Mouse (Mus musculus): ENCODE data around the gene Dnajc27.

The Dnajc27 gene

DNA sequence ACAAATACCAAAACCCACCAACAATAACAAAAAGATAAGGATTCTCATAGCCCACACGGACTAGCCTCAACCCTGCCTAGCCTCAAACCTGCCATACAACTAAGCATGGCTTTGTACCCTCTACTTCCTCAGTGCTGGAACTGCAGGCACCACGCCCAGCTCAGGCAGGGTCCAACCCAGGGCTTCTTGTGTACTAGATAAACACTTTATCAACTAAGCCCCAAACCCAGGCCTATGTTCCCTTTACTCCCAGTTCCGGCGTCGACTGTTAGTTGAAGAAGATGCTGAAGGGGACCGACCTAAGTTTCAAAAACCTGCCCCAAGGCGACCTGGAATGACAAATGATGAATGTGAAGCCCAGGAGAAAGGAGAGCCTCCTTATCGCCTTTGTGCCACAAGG is 16.4 kb upstream of the Dnajc27 start:
- Histone ChIP-seq H3K27me3 (ENCODE audit: control insufficient read depth, insufficient read depth, low read length, poor library complexity, severe bottlenecking) (no peaks in the 10 kb centered on the region; the same call in 1 of the 2 replicates), H3K36me3 (ENCODE audit: control insufficient read depth, insufficient read depth, low read length, poor library complexity, severe bottlenecking) (no peaks in the 10 kb centered on the region)
- DNase-seq (ENCODE audit: low read depth, low spot score), result no peak

DNA sequence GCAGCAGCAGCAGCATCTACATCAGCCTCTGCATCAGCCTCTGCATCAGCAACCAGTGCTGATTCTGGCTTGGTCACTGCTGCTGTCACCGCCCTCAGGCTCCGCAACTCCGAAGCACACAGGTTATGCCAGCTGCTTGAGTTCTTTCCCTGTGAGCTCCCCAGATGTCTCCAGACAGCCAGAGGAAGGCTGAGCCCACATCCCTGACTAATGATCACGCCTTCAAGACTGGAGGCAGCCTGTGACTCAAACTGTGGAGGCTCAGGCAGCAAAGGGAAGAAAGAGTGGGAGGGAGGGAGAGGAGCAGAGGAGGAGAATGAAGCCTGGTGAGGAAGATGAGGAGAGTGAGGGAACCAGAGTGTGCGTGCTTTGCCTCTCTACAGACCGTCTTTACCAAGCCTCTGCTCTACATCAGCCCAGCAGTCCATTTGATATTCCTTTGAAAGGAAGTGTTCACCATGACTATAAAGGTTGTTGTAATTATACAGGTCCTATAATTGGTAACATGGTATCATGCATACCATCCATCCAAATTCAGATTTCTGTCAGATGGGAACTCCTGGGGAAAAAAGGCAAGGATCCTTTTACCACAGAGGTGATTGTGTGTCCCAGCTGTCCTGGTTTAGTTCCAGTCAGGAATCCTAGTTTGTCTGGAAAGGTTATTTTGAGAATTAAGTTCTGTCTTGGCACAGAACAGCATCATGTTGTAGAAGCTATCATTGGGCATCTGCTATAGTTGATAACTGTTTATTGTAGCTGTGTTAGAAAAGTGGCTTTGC is 15.5 kb upstream of the Dnajc27 start:
- Histone ChIP-seq H3K27me3 (ENCODE audit: control insufficient read depth, insufficient read depth, low read length, poor library complexity, severe bottlenecking) (no peaks in the 10 kb centered on the region), H3K36me3 (ENCODE audit: control insufficient read depth, insufficient read depth, low read length, poor library complexity, severe bottlenecking) (no peaks in the 10 kb centered on the region)
- no peak for DNase-seq (ENCODE audit: low read depth, low spot score)

DNA sequence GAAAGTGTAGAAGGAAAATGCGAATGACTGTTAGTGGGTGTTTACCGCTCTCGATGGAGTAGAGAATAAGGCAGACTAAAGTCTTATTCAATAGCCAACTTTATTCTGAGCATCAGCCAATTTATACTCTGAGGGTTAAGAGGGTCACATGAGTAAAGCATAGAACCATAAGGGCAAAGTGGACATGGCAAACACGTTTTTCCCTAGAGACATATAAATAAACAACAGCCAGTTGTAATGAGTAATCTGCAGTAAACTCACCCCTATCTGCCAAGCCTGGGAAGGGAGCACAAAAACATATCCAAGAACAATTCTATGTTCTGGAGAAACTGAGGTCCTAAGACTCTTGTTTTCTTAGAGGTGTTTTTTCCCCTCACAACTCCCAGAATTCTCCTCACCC is 13.8 kb upstream of the Dnajc27 start:
- Histone ChIP-seq H3K36me3 (ENCODE audit: control insufficient read depth, insufficient read depth, low read length, poor library complexity, severe bottlenecking) (no peaks in the 10 kb centered on the region), H3K27me3 (ENCODE audit: control insufficient read depth, insufficient read depth, low read length, poor library complexity, severe bottlenecking) (no peaks in the 10 kb centered on the region)
- no peak for DNase-seq (ENCODE audit: low read depth, low spot score)

DNA sequence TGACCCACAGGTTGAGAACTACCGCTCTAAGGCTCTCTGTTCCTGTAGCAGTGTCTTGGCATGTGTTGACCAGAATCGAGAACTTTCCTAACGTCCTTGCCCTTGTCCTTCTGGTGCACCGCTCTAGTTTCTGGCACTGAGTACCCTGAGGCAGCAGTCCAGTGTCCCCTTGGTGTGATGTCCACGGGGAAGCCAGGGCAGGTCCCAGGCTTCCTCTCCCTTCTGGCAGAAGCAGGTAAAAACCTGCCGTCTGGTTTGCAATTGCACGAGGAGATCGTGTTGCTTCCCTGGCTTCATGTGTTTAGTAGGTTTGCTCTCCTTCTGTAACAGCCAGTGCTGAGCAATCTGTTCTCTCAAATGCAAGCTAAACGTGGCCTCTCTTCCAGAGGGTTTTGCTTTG is 10.7 kb upstream of the Dnajc27 start:
- no peaks in the 10 kb centered on the region for H3K27me3 ChIP-seq (ENCODE audit: control insufficient read depth, insufficient read depth, low read length, poor library complexity, severe bottlenecking)
- H3K36me3 ChIP-seq (ENCODE audit: control insufficient read depth, insufficient read depth, low read length, poor library complexity, severe bottlenecking), result no peaks in the 10 kb centered on the region
- DNase-seq (ENCODE audit: low read depth, low spot score), result no peak

DNA sequence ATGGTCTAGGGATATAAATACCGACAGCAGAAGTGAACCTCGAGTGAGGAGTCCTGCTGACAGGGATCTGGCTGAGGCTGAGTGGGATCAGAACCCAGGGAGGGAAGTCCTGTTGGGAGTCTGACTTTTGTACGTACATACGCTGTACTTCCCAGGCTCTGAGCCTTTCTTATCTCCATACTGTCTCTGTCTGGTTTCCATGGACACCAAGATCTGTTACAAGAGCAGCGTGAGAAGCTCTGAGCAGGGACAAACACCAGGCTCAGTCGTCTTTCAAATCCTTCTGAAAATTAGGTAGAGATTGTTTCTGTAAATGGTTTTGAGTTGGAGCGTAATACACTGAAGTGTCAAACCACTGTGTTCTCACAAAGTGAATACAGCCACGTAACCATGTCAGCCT is 7.0 kb upstream of the Dnajc27 start:
- Histone ChIP-seq H3K27me3 (ENCODE audit: control insufficient read depth, insufficient read depth, low read length, poor library complexity, severe bottlenecking) (no peaks in the 10 kb centered on the region), H3K36me3 (ENCODE audit: control insufficient read depth, insufficient read depth, low read length, poor library complexity, severe bottlenecking) (no peaks in the 10 kb centered on the region)
- no peak for DNase-seq (ENCODE audit: low read depth, low spot score)

DNA sequence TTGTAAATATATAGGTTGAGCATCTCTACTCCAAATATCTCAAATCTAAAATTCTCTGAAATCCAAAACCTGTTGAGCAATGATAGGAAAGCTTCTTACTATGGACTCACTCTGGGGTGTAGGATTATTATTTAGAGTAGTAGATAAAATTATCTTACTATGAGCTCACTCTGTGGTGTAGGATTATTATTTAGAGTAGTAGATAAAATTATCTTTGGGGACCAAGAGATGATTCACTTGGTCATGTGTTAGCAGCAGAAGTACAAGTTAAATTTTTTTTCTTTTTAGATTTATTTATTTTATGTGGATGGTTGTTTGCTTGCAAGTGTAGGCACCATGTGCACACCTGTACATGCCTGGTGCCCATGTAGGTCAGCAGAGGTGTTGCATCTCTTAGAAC is 6.0 kb upstream of the Dnajc27 start:
- DNase-seq (ENCODE audit: low read depth, low spot score), result no peak
- H3K27me3 ChIP-seq (ENCODE audit: control insufficient read depth, insufficient read depth, low read length, poor library complexity, severe bottlenecking), result no peaks in the 10 kb centered on the region
- H3K36me3 ChIP-seq (ENCODE audit: control insufficient read depth, insufficient read depth, low read length, poor library complexity, severe bottlenecking), result no peaks in the 10 kb centered on the region

DNA sequence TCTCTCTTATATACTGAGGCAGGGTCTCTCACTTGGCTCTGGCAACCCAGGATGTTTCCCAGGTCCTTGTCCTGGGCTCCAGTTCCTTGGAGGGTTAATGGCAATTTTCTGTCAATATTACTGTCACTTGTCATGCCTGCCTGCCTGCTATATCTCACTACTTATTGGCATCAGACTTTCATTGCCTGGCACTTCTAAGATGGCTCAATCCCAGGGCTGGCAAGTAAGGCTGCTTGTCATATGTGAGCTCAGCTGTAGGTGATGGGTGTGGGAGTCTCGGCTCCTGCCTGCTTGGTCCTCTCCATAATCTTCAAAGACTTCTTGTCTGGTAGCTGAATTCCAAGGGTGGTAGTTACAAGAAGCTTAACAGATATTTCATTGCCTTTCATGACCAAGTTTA is 4.3 kb upstream of the Dnajc27 start:
- H3K36me3 ChIP-seq (ENCODE audit: control insufficient read depth, insufficient read depth, low read length, poor library complexity, severe bottlenecking), result no peaks in the 10 kb centered on the region

DNA sequence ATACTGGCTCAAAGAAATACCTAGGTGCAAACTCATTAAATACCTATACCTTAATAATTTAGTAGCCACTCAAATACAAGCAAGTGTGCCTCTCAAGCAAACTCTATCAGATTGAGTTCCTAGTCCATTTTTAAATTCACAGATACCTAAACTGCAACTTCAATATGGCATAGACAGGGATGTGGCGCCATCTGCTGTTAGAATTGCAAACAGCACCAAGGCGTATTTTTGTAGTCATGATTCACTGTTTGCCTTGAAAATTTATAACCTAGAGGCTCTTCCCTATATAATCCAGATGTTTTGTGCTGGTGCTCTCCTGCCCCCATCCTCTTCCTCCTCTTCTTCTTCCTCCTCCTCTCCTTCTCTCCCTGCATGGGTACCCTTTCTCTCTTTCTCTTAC is 2.1 kb upstream of the Dnajc27 start:
- no peaks in the 10 kb centered on the region for H3K36me3 ChIP-seq (ENCODE audit: control insufficient read depth, insufficient read depth, low read length, poor library complexity, severe bottlenecking)
- peak; percentile 87 for DNase-seq (ENCODE audit: low read depth, low spot score)

More for the DNA sequence above, 4.3 kb upstream of the Dnajc27 start:
- DNase-seq (ENCODE audit: low read depth, low spot score), result no peak
- H3K27me3 ChIP-seq (ENCODE audit: control insufficient read depth, insufficient read depth, low read length, poor library complexity, severe bottlenecking), result no peaks in the 10 kb centered on the region

DNA sequence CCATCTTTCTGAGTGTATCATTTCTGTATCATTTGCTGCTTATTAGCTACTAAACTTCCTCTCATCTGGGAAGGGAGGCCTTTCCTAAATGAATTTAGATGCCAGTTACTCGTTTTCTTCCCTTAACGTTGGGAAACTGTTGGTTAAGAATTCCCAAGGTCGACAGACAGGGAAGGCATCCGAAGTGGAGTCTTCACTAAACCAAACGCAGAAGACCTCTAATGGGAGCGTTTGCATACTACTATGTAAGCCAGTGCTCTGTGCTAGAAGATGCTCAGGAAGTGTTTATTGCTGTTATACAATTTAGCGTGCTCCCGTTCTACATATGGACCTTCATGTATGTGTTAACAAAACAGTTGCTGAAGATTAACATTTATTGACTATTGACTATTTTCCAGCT is 1.1 kb downstream of the Dnajc27 start:
- Histone ChIP-seq H3K36me3 (ENCODE audit: control insufficient read depth, insufficient read depth, low read length, poor library complexity, severe bottlenecking) (no peaks in the 10 kb centered on the region), H3K27me3 (ENCODE audit: control insufficient read depth, insufficient read depth, low read length, poor library complexity, severe bottlenecking) (no peaks in the 10 kb centered on the region)
- no peak for DNase-seq (ENCODE audit: low read depth, low spot score)

More for the DNA sequence above, 2.1 kb upstream of the Dnajc27 start:
- H3K27me3 ChIP-seq (ENCODE audit: control insufficient read depth, insufficient read depth, low read length, poor library complexity, severe bottlenecking), result no peaks in the 10 kb centered on the region

DNA sequence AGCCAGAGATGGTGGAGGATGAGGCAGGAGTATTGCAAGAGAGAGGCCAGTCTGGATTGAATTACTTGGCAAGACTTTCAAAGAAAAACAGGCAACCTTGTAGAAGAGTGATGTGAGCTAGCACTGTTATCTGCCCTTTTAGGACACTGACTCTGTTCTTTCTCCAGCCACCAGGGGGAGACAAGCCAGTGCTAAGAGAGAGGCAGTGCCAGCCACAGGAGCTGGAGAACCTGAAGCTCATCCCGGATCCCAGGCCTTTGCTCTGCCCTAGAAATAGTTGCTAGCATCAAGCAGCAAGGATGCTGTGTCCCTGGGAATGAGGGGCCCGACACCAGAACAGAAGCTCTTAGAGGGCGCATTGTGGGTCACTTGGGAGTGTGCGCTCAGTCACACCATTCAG is 25.0 kb downstream of the Dnajc27 start:
- peak; percentile 62 for DNase-seq (ENCODE audit: low read depth, low spot score)
- H3K36me3 ChIP-seq (ENCODE audit: control insufficient read depth, insufficient read depth, low read length, poor library complexity, severe bottlenecking), result peaks cover 2% of the 10 kb centered on the region; the same call in 1 of the 2 replicates

DNA sequence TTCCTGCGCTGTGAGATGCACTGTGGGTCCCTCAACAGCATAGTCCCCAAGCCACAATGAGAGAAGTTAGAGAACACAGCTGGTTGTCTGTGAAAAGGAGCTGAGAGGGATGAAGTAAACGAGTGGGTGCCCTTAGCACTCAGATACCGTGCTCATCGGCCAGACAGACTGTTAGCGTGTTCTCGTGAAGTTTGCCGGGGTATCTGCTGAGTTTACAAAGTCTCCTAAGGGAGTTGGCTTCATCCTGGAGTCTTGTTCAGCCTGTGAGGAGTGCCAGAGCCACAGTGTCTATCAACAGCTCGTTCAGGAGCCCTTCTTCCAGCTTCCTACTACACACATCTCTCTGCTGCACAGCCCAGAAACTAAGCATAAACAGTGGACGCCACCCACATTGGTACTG is 33.7 kb downstream of the Dnajc27 start:
- no peak for DNase-seq (ENCODE audit: low read depth, low spot score)
- no peaks in the 10 kb centered on the region for H3K36me3 ChIP-seq (ENCODE audit: control insufficient read depth, insufficient read depth, low read length, poor library complexity, severe bottlenecking)
- no peaks in the 10 kb centered on the region for H3K27me3 ChIP-seq (ENCODE audit: control insufficient read depth, insufficient read depth, low read length, poor library complexity, severe bottlenecking)

More for the DNA sequence above, 25.0 kb downstream of the Dnajc27 start:
- no peaks in the 10 kb centered on the region for H3K27me3 ChIP-seq (ENCODE audit: control insufficient read depth, insufficient read depth, low read length, poor library complexity, severe bottlenecking)

DNA sequence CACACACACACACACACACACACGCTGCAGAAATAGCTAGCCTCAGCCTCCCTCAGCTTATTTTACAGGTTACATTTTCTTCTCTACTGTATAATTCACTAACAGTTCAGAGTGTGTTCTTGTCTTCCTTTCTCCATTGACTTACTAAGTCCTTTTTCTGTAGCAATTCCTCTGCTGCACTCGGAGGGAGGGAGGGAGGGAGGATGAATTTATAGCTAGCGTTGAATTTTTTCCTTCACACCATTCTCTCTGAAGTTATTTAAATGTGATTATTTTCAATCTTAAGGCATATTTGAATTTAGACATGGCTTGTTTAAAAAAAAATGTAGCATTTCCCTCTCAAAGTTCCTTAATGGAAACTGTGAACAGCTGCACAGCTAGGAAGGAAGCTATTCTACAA is 34.8 kb downstream of the Dnajc27 start:
- Histone ChIP-seq H3K27me3 (ENCODE audit: control insufficient read depth, insufficient read depth, low read length, poor library complexity, severe bottlenecking) (no peaks in the 10 kb centered on the region), H3K36me3 (ENCODE audit: control insufficient read depth, insufficient read depth, low read length, poor library complexity, severe bottlenecking) (no peaks in the 10 kb centered on the region)
- DNase-seq (ENCODE audit: low read depth, low spot score), result no peak

DNA sequence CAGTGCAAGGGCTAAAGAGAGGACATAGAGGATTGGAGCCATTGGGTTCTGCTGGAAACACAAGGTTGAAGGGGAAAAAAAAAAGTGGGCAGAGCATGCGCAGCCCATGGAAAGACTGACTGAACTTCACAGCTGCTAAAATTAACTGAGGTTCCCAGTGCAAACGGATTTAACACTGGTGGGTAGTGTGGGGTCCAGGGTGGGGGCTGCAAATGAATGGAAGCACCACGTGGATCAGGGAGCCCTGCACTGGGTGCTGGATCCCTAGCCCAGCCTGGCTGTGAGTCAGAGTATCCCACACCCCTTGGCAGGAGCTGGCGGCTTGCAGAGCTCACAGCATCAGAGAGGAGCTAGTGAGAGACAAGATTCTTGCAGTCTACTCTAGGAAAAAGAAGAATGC is 35.2 kb downstream of the Dnajc27 start:
- no peaks in the 10 kb centered on the region for H3K36me3 ChIP-seq (ENCODE audit: control insufficient read depth, insufficient read depth, low read length, poor library complexity, severe bottlenecking)
- H3K27me3 ChIP-seq (ENCODE audit: control insufficient read depth, insufficient read depth, low read length, poor library complexity, severe bottlenecking), result no peaks in the 10 kb centered on the region
- DNase-seq (ENCODE audit: low read depth, low spot score), result no peak

DNA sequence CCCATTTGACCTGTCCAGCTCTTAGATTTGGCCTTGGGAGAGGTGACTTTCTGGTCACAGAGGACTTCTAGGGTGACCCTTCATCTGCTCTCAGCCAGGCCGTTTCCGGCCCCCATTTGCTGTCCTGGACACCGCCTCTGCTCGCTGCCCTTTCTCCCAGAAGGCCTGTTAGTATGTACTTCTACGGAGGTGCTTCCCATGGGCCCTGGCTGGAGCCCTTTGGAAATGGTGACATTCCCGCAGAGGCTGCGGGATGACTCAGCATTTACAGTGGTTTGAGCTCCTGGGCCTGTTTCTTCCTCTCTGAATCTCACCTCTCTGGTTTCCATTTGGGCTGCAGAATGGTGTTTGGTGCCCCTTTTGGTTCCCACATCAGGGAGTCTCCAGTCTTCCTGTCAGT is 45.0 kb downstream of the Dnajc27 start:
- Histone ChIP-seq H3K27me3 (ENCODE audit: control insufficient read depth, insufficient read depth, low read length, poor library complexity, severe bottlenecking) (no peaks in the 10 kb centered on the region), H3K36me3 (ENCODE audit: control insufficient read depth, insufficient read depth, low read length, poor library complexity, severe bottlenecking) (no peaks in the 10 kb centered on the region)
- DNase-seq (ENCODE audit: low read depth, low spot score), result no peak

DNA sequence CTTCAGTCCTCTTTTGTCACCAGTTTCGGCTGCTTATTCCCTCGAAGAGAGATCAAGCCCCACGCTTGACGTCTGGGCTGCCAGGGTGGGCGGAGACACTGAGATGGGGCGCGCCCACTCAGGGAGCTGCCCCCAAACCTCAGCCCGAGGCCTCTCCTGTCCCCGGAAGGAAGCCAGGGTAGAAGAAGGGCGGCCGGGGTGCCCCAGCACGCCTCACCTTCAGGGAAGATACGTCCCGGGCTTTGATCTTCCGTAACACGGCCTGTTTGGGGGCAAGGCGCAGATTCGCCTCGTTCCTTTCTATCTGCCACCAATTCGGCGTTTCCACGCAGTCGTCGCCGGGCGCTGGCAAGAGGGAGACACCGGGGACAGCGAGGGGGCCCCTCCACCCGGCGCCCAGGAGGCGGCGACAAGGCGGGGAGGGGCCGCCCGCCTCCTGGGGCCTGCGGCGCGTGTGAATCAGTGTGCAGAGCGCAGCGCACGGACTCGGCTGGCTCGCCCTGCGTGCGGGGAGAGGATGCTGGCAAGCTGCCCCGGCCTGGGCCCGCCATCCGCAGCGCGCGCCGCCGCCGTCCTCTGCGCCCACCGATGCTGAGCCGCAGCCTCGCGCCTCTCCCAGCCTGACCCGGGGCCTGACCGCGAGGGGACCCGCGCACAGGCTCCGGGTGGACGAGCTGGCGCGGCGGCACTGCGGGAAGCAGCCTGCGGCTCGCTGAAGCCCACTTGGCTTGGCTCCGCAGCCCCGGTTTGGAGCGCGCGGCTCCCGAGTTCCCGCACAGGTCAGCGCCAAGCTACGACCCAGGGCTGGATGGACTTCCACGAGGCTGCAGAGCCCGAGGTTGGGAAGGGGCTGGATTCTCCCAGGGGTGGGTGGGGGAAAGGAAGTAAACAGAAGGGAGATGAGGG is 50.8 kb downstream of the Dnajc27 start, which contains the start of gene Adcy3:
TSS of gene Adcy3 (plus strand) at position 163 of the 906 bp plus-strand sequence.
- peak; percentile 73 for DNase-seq (ENCODE audit: low read depth, low spot score)
- Histone ChIP-seq H3K27me3 (ENCODE audit: control insufficient read depth, insufficient read depth, low read length, poor library complexity, severe bottlenecking) (no peaks in the 10 kb centered on the region), H3K36me3 (ENCODE audit: control insufficient read depth, insufficient read depth, low read length, poor library complexity, severe bottlenecking) (no peaks in the 10 kb centered on the region)
